Mouse (Mus musculus) hindbrain, postnatal 0 days (tissue): ENCODE measurements around the gene U2af1. TPM values are rescaled to one million over a fixed set of nuclear protein-coding genes. Genes with fewer than 3 reads are reported as not detected.
"Not testable (repeated sequence)": the region's sequence is repeated elsewhere in the genome, so short reads cannot be mapped to it uniquely, and the experiment has no call there.

ENCODE experiments used
- ATAC-seq: fragments of 200-750 bp; cut with Nextera tagmentation; 2 replicates; pipeline ENCODE4 v1.8.0; 2017; ENCODE audit warnings: mild to moderate bottlenecking, moderate TSS enrichment, moderate library complexity
- DNase-seq: peaks from one replicate; pipeline ENCODE4 v3.0.0-alpha.2; 2015; ENCODE audit warnings: low spot score
- H3K27ac ChIP-seq: fragments of 300-500 bp; sonication (generic); 2 replicates; pipeline ENCODE4 v1.5.1; 2014; ENCODE audit warnings: mild to moderate bottlenecking
- H3K27me3 ChIP-seq: fragments of 300-500 bp; sonication (generic); 2 replicates; pipeline ENCODE4 v1.6.1; 2014; ENCODE audit warnings: low read length, mixed read lengths; ENCODE audit not compliant: insufficient read depth
- H3K36me3 ChIP-seq: fragments of 300-500 bp; sonication (generic); 2 replicates; pipeline ENCODE4 v1.6.1; 2014; ENCODE audit warnings: low read length, mixed read lengths; ENCODE audit not compliant: insufficient read depth
- H3K4me1 ChIP-seq: fragments of 300-500 bp; sonication (generic); 2 replicates; pipeline ENCODE4 v1.6.1; 2014; ENCODE audit warnings: antibody characterized with exemption, low read length, mixed read lengths; ENCODE audit not compliant: insufficient read depth
- H3K4me2 ChIP-seq: fragments of 300-500 bp; sonication (generic); 2 replicates; pipeline ENCODE4 v1.6.1; 2014; ENCODE audit warnings: low read depth, mild to moderate bottlenecking, low read length, moderate library complexity, mixed read lengths
- H3K4me3 ChIP-seq: fragments of 300-500 bp; sonication (generic); 2 replicates; pipeline ENCODE4 v1.5.1; 2014; ENCODE audit warnings: low read length
- H3K9ac ChIP-seq: fragments of 300-500 bp; sonication (generic); replicated peaks from 2 replicates; pipeline ENCODE4 v1.6.1; 2014; ENCODE audit warnings: mild to moderate bottlenecking, low read length, moderate library complexity, mixed read lengths
- H3K9me3 ChIP-seq: fragments of 300-500 bp; sonication (generic); 2 replicates; pipeline ENCODE4 v1.6.1; 2016; ENCODE audit warnings: low read length, mixed read lengths
- CTCF ChIP-seq: IDR thresholded peaks from 2 replicates; pipeline ENCODE4 v1.5.1; 2016; ENCODE audit warnings: antibody characterized with exemption, control low read depth, low read depth
- WGBS: fragments of 180-500 bp; shearing (Covaris S2); extraction: QIAGEN DNeasy Blood & Tissue Kit; methylation state at CpG from one replicate; pipeline ENCODE4 v1.1.7; 2014; 5-methylcytosine and 5-hydroxymethylcytosine counted together
- polyA plus RNA-seq: library from polyadenylated mRNA; unstranded; fragments of >200 nt; fragmentation: Nextera tagmentation; extraction: Ambion mirVana; gene quantifications from 2 replicates; pipeline ENCODE4 v1.2.1, GENCODE M21; 2015
- total RNA-seq: library from RNA; depleted of rRNA; stranded (reverse); fragments of >200 nt; gene quantifications from 2 replicates; pipeline ENCODE4 v1.2.3, GENCODE M21; 2014; rRNA removed

Gene U2af1
- total RNA-seq (46.2 and 54.6 TPM in 2 replicates), polyA plus RNA-seq (224 and 242 TPM in 2 replicates)

DNA sequence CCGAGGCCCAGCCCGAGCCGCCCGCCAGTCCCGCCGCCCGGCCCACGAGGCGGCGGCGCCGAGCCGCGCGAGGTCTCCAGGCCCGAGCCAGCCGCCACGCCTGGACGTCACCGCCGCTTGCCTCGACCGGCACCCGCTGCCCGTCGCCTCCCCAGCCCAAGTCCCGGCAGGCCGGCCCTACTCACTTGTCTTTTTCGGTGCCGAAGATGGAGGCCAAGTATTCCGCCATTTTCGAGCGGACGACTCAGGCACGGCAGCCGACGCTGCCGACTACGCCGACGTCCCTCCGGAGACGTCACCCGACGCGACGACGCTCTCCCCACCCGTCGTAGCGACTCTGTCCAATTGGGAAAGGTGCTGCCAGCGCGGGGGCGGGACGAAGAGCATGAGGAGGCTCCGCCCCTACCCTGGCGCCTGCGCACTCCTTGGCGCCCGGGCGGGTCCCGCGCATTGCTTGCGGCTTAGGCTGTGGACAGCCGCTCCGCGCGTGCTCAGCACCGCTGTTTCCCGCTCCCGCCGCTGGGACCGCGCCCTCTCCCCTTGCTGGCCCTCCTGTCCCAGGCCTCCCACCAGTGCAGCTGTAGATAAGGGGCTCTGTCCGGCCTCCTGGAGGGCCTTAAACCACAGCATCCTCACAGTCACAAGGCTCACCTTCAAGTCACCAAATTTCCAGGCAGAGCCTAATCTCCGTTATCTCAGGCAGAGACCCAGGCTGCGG, at the start of gene U2af1:
TSS of gene U2af1 (minus strand) at position 425 of the 718 bp plus-strand sequence.
- Histone ChIP-seq H3K9me3 (no peaks in the 10 kb centered on the region), H3K27ac (peak within 1 kb of the TSS; percentile 91), H3K4me2 (peak within 1 kb of the TSS; percentile 87), H3K4me3 (peak within 1 kb of the TSS; percentile 97), H3K36me3 (peaks cover 19% of the 10 kb centered on the region), H3K27me3 (no peaks in the 10 kb centered on the region), H3K9ac (peak within 1 kb of the TSS; percentile 96), H3K4me1 (peaks cover 12% of the 10 kb centered on the region; the same call in 1 of the 2 replicates)
- WGBS: under 1% methylated on average over 75 of the region's 77 CpGs
- DNase-seq (peak; percentile 99), ATAC-seq (peak; percentile 99)
- no peak for TF ChIP-seq CTCF

GRCm38 (mm10) chr17:31705271-31706020, 46.8 kb upstream of the U2af1 start:
- ATAC-seq (peak; percentile 88), DNase-seq (peak; percentile 87)
- Histone ChIP-seq H3K36me3 (no peaks in the 10 kb centered on the region), H3K4me2 (no peak overlapping the region), H3K27ac (no peak overlapping the region), H3K4me3 (no peak overlapping the region), H3K4me1 (peaks cover 3% of the 10 kb centered on the region; the same call in 1 of the 2 replicates), H3K9me3 (no peaks in the 10 kb centered on the region), H3K27me3 (no peaks in the 10 kb centered on the region), H3K9ac (no peak overlapping the region)
- 46% methylated on average over 20 of the region's 20 CpGs for WGBS
- no peak for TF ChIP-seq CTCF

- TF ChIP-seq CTCF: no peak
- no peak overlapping the region for H3K27ac ChIP-seq
- no peak overlapping the region for H3K4me2 ChIP-seq
- H3K27me3 ChIP-seq: no peaks in the 10 kb centered on the region
- 0 out of 2 replicates have a peak, but pooled peaks cover 5% of the 10 kb centered on the region for H3K4me1 ChIP-seq
- WGBS: 68% methylated on average over 6 of the region's 6 CpGs
- no peak overlapping the region for H3K4me3 ChIP-seq
- H3K9me3 ChIP-seq: no peaks in the 10 kb centered on the region
- H3K36me3 ChIP-seq: no peaks in the 10 kb centered on the region
- ATAC-seq (peak; percentile 48; the same call in 1 of the 2 replicates), DNase-seq (no peak)
- H3K9ac ChIP-seq: no peak overlapping the region
Measured at GRCm38 (mm10) chr17:31703276-31703980, 44.7 kb upstream of the U2af1 start.

DNA sequence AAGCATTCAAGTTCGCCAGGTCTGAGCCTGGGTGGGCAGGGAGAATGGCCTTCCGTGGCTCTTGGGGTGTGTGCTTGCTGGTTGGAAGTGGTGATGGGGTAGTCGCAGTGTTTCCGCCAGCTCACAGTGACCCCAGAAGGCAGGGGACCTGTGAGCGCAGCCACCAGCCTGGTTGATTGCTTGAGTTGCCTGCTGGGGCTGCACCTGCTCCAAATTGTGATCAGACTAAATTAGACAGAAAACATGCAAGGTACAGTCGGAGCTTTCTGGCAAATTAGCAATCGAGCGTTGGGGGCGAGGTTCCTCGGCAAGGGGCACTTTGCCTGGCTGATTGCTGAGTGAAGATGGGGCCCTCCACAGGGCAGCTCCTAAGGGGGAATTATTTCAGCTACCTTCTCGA, 39.7 kb upstream of the U2af1 start:
- Histone ChIP-seq H3K4me3 (no peak overlapping the region), H3K9me3 (no peaks in the 10 kb centered on the region), H3K4me2 (no peak overlapping the region), H3K36me3 (no peaks in the 10 kb centered on the region), H3K27ac (0 out of 2 replicates have a peak overlapping the region, but pooled peaks have one; percentile 41), H3K27me3 (no peaks in the 10 kb centered on the region), H3K4me1 (0 out of 2 replicates have a peak, but pooled peaks cover 9% of the 10 kb centered on the region), H3K9ac (no peak overlapping the region)
- DNase-seq (peak; percentile 70), ATAC-seq (peak; percentile 53; the same call in 1 of the 2 replicates)
- no peak for TF ChIP-seq CTCF
- 27% methylated on average over 11 of the region's 11 CpGs for WGBS

DNA sequence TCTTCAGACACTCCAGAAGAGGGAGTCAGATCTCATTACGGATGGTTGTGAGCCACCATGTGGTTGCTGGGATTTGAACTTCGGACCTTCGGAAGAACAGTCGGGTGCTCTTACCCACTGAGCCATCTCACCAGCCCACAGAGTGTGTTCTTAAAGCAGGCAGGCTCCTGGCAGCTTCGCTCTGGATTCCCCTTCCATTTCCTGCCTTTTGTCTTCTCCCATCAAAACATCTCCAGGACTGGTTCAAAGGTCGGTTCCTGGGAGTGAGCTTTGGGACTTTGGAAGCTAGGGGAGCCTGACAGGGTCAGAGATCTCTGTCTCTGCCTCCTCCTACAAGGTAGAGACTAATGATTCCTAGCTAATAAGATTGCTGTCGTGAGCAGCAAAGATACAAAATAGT, 36.7 kb upstream of the U2af1 start:
- H3K4me2 ChIP-seq, H3K36me3 ChIP-seq, H3K9me3 ChIP-seq, H3K4me3 ChIP-seq, DNase-seq, H3K27ac ChIP-seq, H3K27me3 ChIP-seq, ATAC-seq, H3K9ac ChIP-seq, H3K4me1 ChIP-seq: not testable (repeated sequence)
- WGBS: 84% methylated on average over 6 of the region's 7 CpGs

GRCm38 (mm10) chr17:31694949-31695348, 36.3 kb upstream of the U2af1 start:
- ATAC-seq: no peak
- H3K27ac ChIP-seq: no peak overlapping the region
- WGBS: 85% methylated on average over 1 of the region's 1 CpGs
- TF ChIP-seq CTCF: no peak
- H3K9ac ChIP-seq: no peak overlapping the region
- 0 out of 2 replicates have a peak, but pooled peaks cover 5% of the 10 kb centered on the region for H3K27me3 ChIP-seq
- no peak for DNase-seq
- H3K9me3 ChIP-seq: no peaks in the 10 kb centered on the region
- no peak overlapping the region for H3K4me2 ChIP-seq
- 0 out of 2 replicates have a peak, but pooled peaks cover 9% of the 10 kb centered on the region for H3K4me1 ChIP-seq
- H3K4me3 ChIP-seq: no peak overlapping the region
- no peaks in the 10 kb centered on the region for H3K36me3 ChIP-seq
